Mouse (Mus musculus) heart, embryonic 16.5 days (tissue): ENCODE results near the gene Dnah14. TPM values are rescaled to one million over a fixed set of nuclear protein-coding genes. Genes with fewer than 3 reads are reported as not detected.

Experiments
- ATAC-seq: fragments of 200-750 bp; cut with Nextera tagmentation; replicated peaks from 2 replicates; pipeline ENCODE4 v1.8.0; 2017; ENCODE audit warnings: moderate number of reproducible peaks; ENCODE audit not compliant: insufficient read depth, low FRiP score; ENCODE audit errors: extremely low read depth
- H3K27ac ChIP-seq: fragments of 300-500 bp; sonication (generic); 2 replicates; pipeline ENCODE4 v1.5.1; 2014; ENCODE audit warnings: mild to moderate bottlenecking, low read length, control low read depth, moderate library complexity
- H3K27me3 ChIP-seq: fragments of 300-500 bp; sonication (generic); 2 replicates; pipeline ENCODE4 v1.6.1; 2014; ENCODE audit warnings: low read length, mixed read lengths; ENCODE audit not compliant: control insufficient read depth, insufficient read depth
- H3K36me3 ChIP-seq: fragments of 300-500 bp; sonication (generic); 2 replicates; pipeline ENCODE4 v1.6.1; 2014; ENCODE audit not compliant: control insufficient read depth, insufficient read depth
- H3K4me1 ChIP-seq: fragments of 300-500 bp; sonication (generic); 2 replicates; pipeline ENCODE4 v1.6.1; 2014; ENCODE audit warnings: low read length, mixed read lengths; ENCODE audit not compliant: control insufficient read depth, insufficient read depth
- H3K4me2 ChIP-seq: fragments of 300-500 bp; sonication (generic); 2 replicates; pipeline ENCODE4 v1.6.1; 2014; ENCODE audit warnings: low read depth, mild to moderate bottlenecking, control low read depth, low read length
- H3K4me3 ChIP-seq: fragments of 300-500 bp; sonication (generic); 2 replicates; pipeline ENCODE4 v1.5.1; 2014; ENCODE audit warnings: mild to moderate bottlenecking, control low read depth, low read length
- H3K9ac ChIP-seq: fragments of 300-500 bp; sonication (generic); 2 replicates; pipeline ENCODE4 v1.6.1; 2014; ENCODE audit warnings: low read length, control low read depth
- H3K9me3 ChIP-seq: fragments of 300-500 bp; sonication (generic); replicated peaks from 2 replicates; pipeline ENCODE4 v1.6.1; 2016; ENCODE audit warnings: low read length; ENCODE audit not compliant: control insufficient read depth
- WGBS: fragments of 180-500 bp; shearing (Covaris S2); extraction: QIAGEN DNeasy Blood & Tissue Kit; methylation state at CpG from one replicate; pipeline ENCODE4 v1.1.7; 2014; 5-methylcytosine and 5-hydroxymethylcytosine counted together
- polyA plus RNA-seq: library from polyadenylated mRNA; unstranded; fragments of >200 nt; fragmentation: Nextera tagmentation; extraction: Ambion mirVana; gene quantifications from 2 replicates; pipeline ENCODE4 v1.2.1, GENCODE M21; 2015

The Dnah14 gene
- polyA plus RNA-seq, 1 experiment from 2014 or later, result 0.80 TPM

- Histone ChIP-seq H3K4me3 (no peak overlapping the region), H3K9ac (no peak overlapping the region), H3K4me1 (peaks cover 3% of the 10 kb centered on the region; the same call in 1 of the 2 replicates), H3K9me3 (no peaks in the 10 kb centered on the region), H3K27me3 (no peaks in the 10 kb centered on the region), H3K27ac (peak overlapping the region; percentile 66), H3K36me3 (no peaks in the 10 kb centered on the region), H3K4me2 (no peak overlapping the region)
- peak; percentile 69 for ATAC-seq
- 30% methylated on average over 2 of the region's 2 CpGs for WGBS
Observed at GRCm38 (mm10) chr1:181793541-181793940, 217.2 kb downstream of the Dnah14 start.

GRCm38 (mm10) chr1:181799911-181800310 lies 223.6 kb downstream of the Dnah14 start:
- H3K9me3 ChIP-seq, result no peaks in the 10 kb centered on the region
- WGBS, result 60% methylated on average over 3 of the region's 3 CpGs
- H3K4me1 ChIP-seq, result no peaks in the 10 kb centered on the region
- no peak overlapping the region for H3K27ac ChIP-seq
- H3K4me2 ChIP-seq, result no peak overlapping the region
- H3K9ac ChIP-seq, result no peak overlapping the region
- no peaks in the 10 kb centered on the region for H3K27me3 ChIP-seq
- H3K36me3 ChIP-seq, result no peaks in the 10 kb centered on the region
- H3K4me3 ChIP-seq, result no peak overlapping the region
- no peak for ATAC-seq

- no peak overlapping the region for H3K4me2 ChIP-seq
- no peaks in the 10 kb centered on the region for H3K27me3 ChIP-seq
- WGBS, result 60% methylated on average over 4 of the region's 4 CpGs
- H3K27ac ChIP-seq, result no peak overlapping the region
- H3K9me3 ChIP-seq, result no peaks in the 10 kb centered on the region
- no peaks in the 10 kb centered on the region for H3K4me1 ChIP-seq
- H3K4me3 ChIP-seq, result no peak overlapping the region
- H3K9ac ChIP-seq, result no peak overlapping the region
- no peak for ATAC-seq
- H3K36me3 ChIP-seq, result no peaks in the 10 kb centered on the region
Observed at GRCm38 (mm10) chr1:181800667-181801066, 224.3 kb downstream of the Dnah14 start.

GRCm38 (mm10) chr1:181811481-181812223 lies 235.3 kb downstream of the Dnah14 start:
- no peak overlapping the region for H3K4me3 ChIP-seq
- ATAC-seq, result no peak
- WGBS, result 87% methylated on average over 18 of the region's 18 CpGs
- H3K36me3 ChIP-seq, result peaks cover 20% of the 10 kb centered on the region
- no peak overlapping the region for H3K9ac ChIP-seq
- no peaks in the 10 kb centered on the region for H3K27me3 ChIP-seq
- H3K27ac ChIP-seq, result no peak overlapping the region
- no peaks in the 10 kb centered on the region for H3K9me3 ChIP-seq
- H3K4me1 ChIP-seq, result no peaks in the 10 kb centered on the region
- no peak overlapping the region for H3K4me2 ChIP-seq

GRCm38 (mm10) chr1:181826716-181827115 lies 250.4 kb downstream of the Dnah14 start:
- Histone ChIP-seq H3K4me1 (no peaks in the 10 kb centered on the region), H3K9me3 (no peaks in the 10 kb centered on the region), H3K4me2 (no peak overlapping the region), H3K4me3 (no peak overlapping the region), H3K36me3 (peaks cover 60% of the 10 kb centered on the region), H3K27me3 (no peaks in the 10 kb centered on the region), H3K27ac (no peak overlapping the region), H3K9ac (no peak overlapping the region)
- ATAC-seq, result no peak
- WGBS, result 89% methylated on average over 7 of the region's 7 CpGs

GRCm38 (mm10) chr1:181828365-181828764 lies 252.0 kb downstream of the Dnah14 start:
- ATAC-seq, result no peak
- 95% methylated on average over 5 of the region's 5 CpGs for WGBS

GRCm38 (mm10) chr1:181832720-181833119 lies 256.4 kb downstream of the Dnah14 start:
- 85% methylated on average over 5 of the region's 5 CpGs for WGBS
- Histone ChIP-seq H3K4me1 (no peaks in the 10 kb centered on the region), H3K36me3 (peaks cover 69% of the 10 kb centered on the region), H3K9ac (no peak overlapping the region), H3K4me2 (no peak overlapping the region), H3K9me3 (no peaks in the 10 kb centered on the region), H3K4me3 (no peak overlapping the region), H3K27ac (no peak overlapping the region), H3K27me3 (no peaks in the 10 kb centered on the region)
- ATAC-seq, result no peak

More at GRCm38 (mm10) chr1:181828365-181828764, 252.0 kb downstream of the Dnah14 start:
- Histone ChIP-seq H3K4me1 (no peaks in the 10 kb centered on the region), H3K4me3 (no peak overlapping the region), H3K36me3 (peaks cover 70% of the 10 kb centered on the region), H3K4me2 (no peak overlapping the region), H3K9me3 (no peaks in the 10 kb centered on the region), H3K9ac (no peak overlapping the region), H3K27me3 (no peaks in the 10 kb centered on the region), H3K27ac (no peak overlapping the region)

GRCm38 (mm10) chr1:181833143-181833542 lies 256.8 kb downstream of the Dnah14 start:
- H3K4me3 ChIP-seq, result no peak overlapping the region
- no peak for ATAC-seq
- WGBS, result 61% methylated on average over 6 of the region's 6 CpGs
- H3K9me3 ChIP-seq, result no peaks in the 10 kb centered on the region
- peaks cover 65% of the 10 kb centered on the region for H3K36me3 ChIP-seq
- H3K27ac ChIP-seq, result no peak overlapping the region
- no peak overlapping the region for H3K9ac ChIP-seq
- H3K4me1 ChIP-seq, result no peaks in the 10 kb centered on the region
- no peaks in the 10 kb centered on the region for H3K27me3 ChIP-seq
- H3K4me2 ChIP-seq, result no peak overlapping the region

GRCm38 (mm10) chr1:181838111-181838510 lies 261.8 kb downstream of the Dnah14 start:
- Histone ChIP-seq H3K9ac (no peak overlapping the region), H3K36me3 (peaks cover 30% of the 10 kb centered on the region), H3K4me3 (no peak overlapping the region), H3K4me1 (peaks cover 19% of the 10 kb centered on the region), H3K4me2 (no peak overlapping the region), H3K27ac (no peak overlapping the region), H3K27me3 (no peaks in the 10 kb centered on the region), H3K9me3 (no peaks in the 10 kb centered on the region)
- WGBS, result 79% methylated on average over 5 of the region's 5 CpGs
- ATAC-seq, result no peak
